Mouse (Mus musculus) erythroblast, embryonic 14.5 days (primary cell): ENCODE results near the gene Olfr572.

Source experiments
- GATA1 ChIP-seq: IDR thresholded peaks from 2 replicates; pipeline ENCODE4 v1.6.1; 2012; ENCODE audit warnings: low read length, inconsistent platforms, mixed read lengths
- TAL1 ChIP-seq: IDR thresholded peaks from 3 replicates; pipeline ENCODE4 v1.6.1; 2012; ENCODE audit warnings: low read length, inconsistent platforms, mixed read lengths

DNA sequence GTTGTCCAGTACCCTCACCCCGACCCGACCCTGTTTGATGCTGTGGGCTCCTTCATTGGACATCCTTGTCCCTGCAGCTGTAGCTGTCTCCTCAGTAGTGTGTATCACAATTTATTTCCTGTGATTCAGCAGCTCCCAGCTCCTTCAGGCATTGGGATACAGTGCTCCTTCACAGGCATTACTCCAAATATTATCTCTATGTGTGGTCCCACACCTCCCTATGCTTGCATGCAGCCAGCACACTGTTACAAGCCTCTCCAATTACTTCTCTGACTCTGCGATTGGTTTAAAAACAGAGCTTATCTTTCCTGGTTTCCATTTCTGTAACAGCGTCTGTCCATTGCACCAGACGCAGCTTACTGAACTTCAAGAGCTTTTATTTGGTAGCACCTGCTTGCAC lies 7.8 kb upstream of the Olfr572 start:
- no peak for TF ChIP-seq TAL1
- no peak for TF ChIP-seq GATA1
